Comparison of ENCODE assay signal across 8 mouse cellular contexts in the genomic region with DNA sequence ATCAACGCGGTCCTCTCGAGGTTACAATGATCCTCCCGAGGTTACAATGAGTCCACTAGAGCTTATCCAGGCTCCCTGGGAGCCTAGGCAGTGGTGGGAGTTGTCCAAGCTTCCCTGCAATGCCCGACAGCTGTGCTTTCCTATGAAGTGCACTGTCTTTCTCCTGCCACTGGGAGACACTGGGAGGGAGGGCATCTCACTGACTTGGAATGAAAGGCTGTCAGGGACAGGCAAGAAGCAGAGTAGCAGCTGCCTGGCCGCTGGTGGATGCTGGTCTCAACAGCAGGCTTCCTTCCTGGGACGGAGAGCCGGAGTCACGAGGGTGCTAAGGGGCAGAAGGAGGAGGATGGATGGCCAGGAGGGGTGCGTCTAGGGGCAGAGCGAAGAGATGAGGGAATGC. TPM values are rescaled to one million over a fixed set of nuclear protein-coding genes. Genes with fewer than 3 reads are reported as not detected.
DNase-seq lines count a peak whose midpoint lies in the region; ATAC-seq lines count a peak whose summit lies in the region.

No protein-coding gene starts in this region.

- 12% methylated on average over 11 of the region's 11 CpGs for WGBS in forebrain, embryonic 14.5 days
- 7% methylated on average over 11 of the region's 11 CpGs for WGBS in midbrain, embryonic 16.5 days

- no peaks in the 10 kb centered on the region for H3K9me3 ChIP-seq in forebrain, embryonic 14.5 days (replicated peaks; ENCODE audit: control insufficient read depth, low read length)
- no peaks in the 10 kb centered on the region for H3K9me3 ChIP-seq in midbrain, embryonic 16.5 days (replicated peaks; ENCODE audit: control insufficient read depth, low read length, poor library complexity, severe bottlenecking)

- no peaks in the 10 kb centered on the region for H3K36me3 ChIP-seq in forebrain, embryonic 14.5 days (ENCODE audit: control insufficient read depth, insufficient read depth, low read length)
- no peaks in the 10 kb centered on the region for H3K36me3 ChIP-seq in midbrain, embryonic 16.5 days (ENCODE audit: control insufficient read depth, insufficient read depth, low read length)

- peak overlapping the region; percentile 32; the same call in 1 of the 2 replicates for H3K9ac ChIP-seq in forebrain, embryonic 14.5 days (ENCODE audit: low read length)
- peak overlapping the region; percentile 52; the same call in 1 of the 2 replicates for H3K9ac ChIP-seq in midbrain, embryonic 16.5 days (ENCODE audit: low read depth, low read length)

- peaks cover 5% of the 10 kb centered on the region for H3K4me1 ChIP-seq in forebrain, embryonic 14.5 days (ENCODE audit: control insufficient read depth, insufficient read depth, low read length)
- peaks cover 17% of the 10 kb centered on the region for H3K4me1 ChIP-seq in midbrain, embryonic 16.5 days (ENCODE audit: control insufficient read depth, insufficient read depth, low read length)

- peaks cover 17% of the 10 kb centered on the region for H3K27me3 ChIP-seq in forebrain, embryonic 14.5 days (replicated peaks; ENCODE audit: control insufficient read depth, insufficient read depth, low read length)
- H3K27me3 ChIP-seq in midbrain, embryonic 16.5 days (ENCODE audit: control insufficient read depth, insufficient read depth, low read depth, low read length), result no peaks in the 10 kb centered on the region; the same call in 1 of the 2 replicates

- DNase-seq in kidney, postnatal 10 days, result peak; percentile 36
- DNase-seq in kidney, adult 18-20 months, result no peak
- peak; percentile 47 for DNase-seq in adrenal gland, postnatal 10 days
- DNase-seq in forebrain, embryonic 14.5 days (ENCODE audit: low spot score), result peak; percentile 51
- DNase-seq in natural killer cell, adult 2 months (ENCODE audit: low spot score in 2 of 2), result no peak
- no peak for DNase-seq in MN1 (ENCODE audit: low spot score)
- no peak for DNase-seq in testis, postnatal 10 days (ENCODE audit: low spot score)

- ATAC-seq in forebrain, embryonic 14.5 days, result no peak
- no peak for ATAC-seq in midbrain, embryonic 16.5 days

- no peak overlapping the region for H3K4me3 ChIP-seq in forebrain, embryonic 14.5 days (ENCODE audit: low read depth, low read length)
- H3K4me3 ChIP-seq in midbrain, embryonic 16.5 days (ENCODE audit: low read depth, low read length), result peak overlapping the region; percentile 14; the same call in 1 of the 2 replicates

- no peak overlapping the region for H3K27ac ChIP-seq in forebrain, embryonic 14.5 days (ENCODE audit: low read depth, low read length)
- H3K27ac ChIP-seq in midbrain, embryonic 16.5 days (ENCODE audit: low read length), result 0 out of 2 replicates have a peak overlapping the region, but pooled peaks have one; percentile 17

- H3K4me2 ChIP-seq in forebrain, embryonic 14.5 days (ENCODE audit: low read length), result no peak overlapping the region
- H3K4me2 ChIP-seq in midbrain, embryonic 16.5 days (ENCODE audit: low read length), result peak overlapping the region; percentile 33; the same call in 1 of the 2 replicates

RNA-seq across cellular contexts. Expression of gene Pianp, which starts 2.6 kb away (rescaled TPM):
- 1 to 10 TPM; 3.8 to 5.6 TPM for total RNA-seq in adrenal gland, postnatal 10 days (2021)
- 22.6 and 28.0 TPM in 2 replicates for polyA plus RNA-seq in forebrain, embryonic 14.5 days (2014; fragmentation: Nextera tagmentation; extraction: Ambion mirVana)
- 69.1 and 87.1 TPM in 2 replicates for polyA plus RNA-seq in midbrain, embryonic 16.5 days (2015; fragmentation: Nextera tagmentation; extraction: Ambion mirVana)

RNA-seq across cellular contexts. Expression of gene Zfp384, which starts 15.1 kb away (rescaled TPM):
- 10 to 100 TPM; 43.3 to 52.6 TPM for total RNA-seq in adrenal gland, postnatal 10 days (2021)
- 8.4 and 9.8 TPM in 2 replicates for polyA plus RNA-seq in forebrain, embryonic 14.5 days (2014; fragmentation: Nextera tagmentation; extraction: Ambion mirVana)
- polyA plus RNA-seq in midbrain, embryonic 16.5 days (2015; fragmentation: Nextera tagmentation; extraction: Ambion mirVana), result 11.2 and 14.2 TPM in 2 replicates

RNA-seq across cellular contexts. Expression of gene Cops7a, which starts 28.5 kb away (rescaled TPM):
- total RNA-seq in adrenal gland, postnatal 10 days (2021), result 100 to 1,000 TPM; 122 to 129 TPM
- polyA plus RNA-seq in forebrain, embryonic 14.5 days (2014; fragmentation: Nextera tagmentation; extraction: Ambion mirVana), result 96.5 and 105 TPM in 2 replicates
- polyA plus RNA-seq in midbrain, embryonic 16.5 days (2015; fragmentation: Nextera tagmentation; extraction: Ambion mirVana), result 87.6 and 94.0 TPM in 2 replicates

RNA-seq across cellular contexts. Expression of gene Ing4, which starts 45.7 kb away (rescaled TPM):
- total RNA-seq in adrenal gland, postnatal 10 days (2021), result 10 to 100 TPM; 72.5 to 83.1 TPM
- polyA plus RNA-seq in forebrain, embryonic 14.5 days (2014; fragmentation: Nextera tagmentation; extraction: Ambion mirVana), result 178 and 181 TPM in 2 replicates
- 141 and 155 TPM in 2 replicates for polyA plus RNA-seq in midbrain, embryonic 16.5 days (2015; fragmentation: Nextera tagmentation; extraction: Ambion mirVana)

RNA-seq across cellular contexts. Expression of gene Acrbp, which starts 55.6 kb away (rescaled TPM):
- 1 to 10 TPM; 4.6 to 7.5 TPM for total RNA-seq in adrenal gland, postnatal 10 days (2021)
- polyA plus RNA-seq in forebrain, embryonic 14.5 days (2014; fragmentation: Nextera tagmentation; extraction: Ambion mirVana), result 10.2 and 14.8 TPM in 2 replicates
- polyA plus RNA-seq in midbrain, embryonic 16.5 days (2015; fragmentation: Nextera tagmentation; extraction: Ambion mirVana), result 18.0 and 18.3 TPM in 2 replicates

Comparison
In these comparisons a context has a peak if more than half of its experiments do, and no peak if none do; other contexts are left out.
1. DNase-seq: peak in kidney, postnatal 10 days (single experiment), adrenal gland, postnatal 10 days (single experiment) and forebrain, embryonic 14.5 days (single experiment); none in kidney, adult 18-20 months (single experiment), natural killer cell, adult 2 months (0 of 2), MN1 (single experiment) and testis, postnatal 10 days (single experiment).